Mouse (Mus musculus): Measurements from ENCODE around the gene Asb4. TPM values are rescaled to one million over a fixed set of nuclear protein-coding genes. Genes with fewer than 3 reads are reported as not detected.

Gene Asb4
- total RNA-seq, 2 experiments from 2014 or later, result 0.94 to 1.6 TPM

- no peak for DNase-seq (ENCODE audit: low spot score in 2 of 2)
These were observed 7.1 kb downstream of the Asb4 start for GRCm38 (mm10) chr6:5390298-5390697.

GRCm38 (mm10) chr6:5390952-5391351 lies 7.8 kb downstream of the Asb4 start:
- no peak for DNase-seq (ENCODE audit: low spot score in 2 of 2)

GRCm38 (mm10) chr6:5394971-5395370 lies 11.8 kb downstream of the Asb4 start:
- no peak for DNase-seq (ENCODE audit: low spot score in 2 of 2)

GRCm38 (mm10) chr6:5396797-5397196 lies 13.6 kb downstream of the Asb4 start:
- no peak for DNase-seq (ENCODE audit: low spot score in 2 of 2)

GRCm38 (mm10) chr6:5401394-5401793 lies 18.2 kb downstream of the Asb4 start:
- DNase-seq (ENCODE audit: low spot score in 2 of 2), result peak; percentile 65 to 71

GRCm38 (mm10) chr6:5403095-5403815 lies 20.1 kb downstream of the Asb4 start:
- DNase-seq (ENCODE audit: low spot score in 2 of 2), result no peak

GRCm38 (mm10) chr6:5404016-5404415 lies 20.8 kb downstream of the Asb4 start:
- DNase-seq (ENCODE audit: low spot score in 2 of 2), result no peak

GRCm38 (mm10) chr6:5408451-5409177 lies 25.4 kb downstream of the Asb4 start:
- peak in 1 of 2 experiments; percentile 34 for DNase-seq (ENCODE audit: low spot score in 2 of 2)

GRCm38 (mm10) chr6:5409676-5410075 lies 26.5 kb downstream of the Asb4 start:
- DNase-seq (ENCODE audit: low spot score in 2 of 2), result no peak

- DNase-seq (ENCODE audit: low spot score in 2 of 2), result peak; percentile 30 to 78
These were observed 27.7 kb downstream of the Asb4 start for GRCm38 (mm10) chr6:5410697-5411391.

GRCm38 (mm10) chr6:5413282-5413681 lies 30.1 kb downstream of the Asb4 start:
- DNase-seq (ENCODE audit: low spot score in 2 of 2), result no peak

- no peak for DNase-seq (ENCODE audit: low spot score in 2 of 2)
These were observed 38.3 kb downstream of the Asb4 start for GRCm38 (mm10) chr6:5421442-5421841.

- DNase-seq (ENCODE audit: low spot score in 2 of 2), result no peak
These were observed 39.2 kb downstream of the Asb4 start for GRCm38 (mm10) chr6:5422386-5422785.

GRCm38 (mm10) chr6:5423594-5423993 lies 40.4 kb downstream of the Asb4 start:
- no peak for DNase-seq (ENCODE audit: low spot score in 2 of 2)

GRCm38 (mm10) chr6:5427033-5427432 lies 43.8 kb downstream of the Asb4 start:
- no peak for DNase-seq (ENCODE audit: low spot score in 2 of 2)

- DNase-seq (ENCODE audit: low spot score in 2 of 2), result no peak
These were observed 46.4 kb downstream of the Asb4 start for GRCm38 (mm10) chr6:5429562-5429961.

GRCm38 (mm10) chr6:5429982-5430550 lies 46.9 kb downstream of the Asb4 start:
- DNase-seq (ENCODE audit: low spot score in 2 of 2), result no peak

GRCm38 (mm10) chr6:5433887-5434286 lies 50.7 kb downstream of the Asb4 start:
- no peak for DNase-seq (ENCODE audit: low spot score in 2 of 2)

- no peak for DNase-seq (ENCODE audit: low spot score in 2 of 2)
These were observed 54.6 kb downstream of the Asb4 start for GRCm38 (mm10) chr6:5437757-5438156.

- DNase-seq (ENCODE audit: low spot score in 2 of 2), result no peak
These were observed 58.0 kb downstream of the Asb4 start for GRCm38 (mm10) chr6:5441221-5441620.

GRCm38 (mm10) chr6:5442316-5443085 lies 59.3 kb downstream of the Asb4 start:
- peak; percentile 57 to 73 for DNase-seq (ENCODE audit: low spot score in 2 of 2)

Data from left cerebral cortex, adult 18-20 months (tissue).